Mouse (Mus musculus) kidney, embryonic 15.5 days (tissue): ENCODE measurements at regions not wholly inside any gene's neighbourhood (a gene's known extent, or its start where the extent isn't known, plus 50 kb on each side); places are given as distances from the start of the nearest gene placed in this dataset.

Source experiments
- ATAC-seq: fragments of 200-750 bp; cut with Nextera tagmentation; replicated peaks from 2 replicates; pipeline ENCODE4 v1.8.0; 2017; ENCODE audit warnings: moderate TSS enrichment; ENCODE audit not compliant: low FRiP score
- H3K27ac ChIP-seq: fragments of 300-500 bp; sonication (generic); 2 replicates; pipeline ENCODE4 v1.5.1; 2015; ENCODE audit warnings: mild to moderate bottlenecking, inconsistent platforms
- H3K27me3 ChIP-seq: fragments of 300-500 bp; sonication (generic); 2 replicates; pipeline ENCODE4 v1.6.1; 2015; ENCODE audit warnings: inconsistent platforms
- H3K36me3 ChIP-seq: fragments of 300-500 bp; sonication (generic); 2 replicates; pipeline ENCODE4 v1.6.1; 2015; ENCODE audit warnings: inconsistent platforms
- H3K4me1 ChIP-seq: fragments of 300-500 bp; sonication (generic); 2 replicates; pipeline ENCODE4 v1.6.1; 2015; ENCODE audit warnings: inconsistent platforms
- H3K4me2 ChIP-seq: fragments of 300-500 bp; sonication (generic); 2 replicates; pipeline ENCODE4 v1.6.1; 2015; ENCODE audit warnings: moderate library complexity, mild to moderate bottlenecking, inconsistent platforms
- H3K4me3 ChIP-seq: fragments of 300-500 bp; sonication (generic); replicated peaks from 2 replicates; pipeline ENCODE4 v1.5.1; 2015; ENCODE audit warnings: mild to moderate bottlenecking, inconsistent platforms
- H3K9ac ChIP-seq: fragments of 300-500 bp; sonication (generic); 2 replicates; pipeline ENCODE4 v1.6.1; 2015; ENCODE audit warnings: mild to moderate bottlenecking, inconsistent platforms
- H3K9me3 ChIP-seq: fragments of 300-500 bp; sonication (generic); replicated peaks from 2 replicates; pipeline ENCODE4 v1.6.1; 2016; ENCODE audit warnings: inconsistent platforms
- WGBS: fragments of 180-500 bp; shearing (Covaris S2); methylation state at CpG from one replicate; pipeline ENCODE4 v1.1.7; 2015; ENCODE audit warnings: mixed read lengths; 5-methylcytosine and 5-hydroxymethylcytosine counted together

DNA sequence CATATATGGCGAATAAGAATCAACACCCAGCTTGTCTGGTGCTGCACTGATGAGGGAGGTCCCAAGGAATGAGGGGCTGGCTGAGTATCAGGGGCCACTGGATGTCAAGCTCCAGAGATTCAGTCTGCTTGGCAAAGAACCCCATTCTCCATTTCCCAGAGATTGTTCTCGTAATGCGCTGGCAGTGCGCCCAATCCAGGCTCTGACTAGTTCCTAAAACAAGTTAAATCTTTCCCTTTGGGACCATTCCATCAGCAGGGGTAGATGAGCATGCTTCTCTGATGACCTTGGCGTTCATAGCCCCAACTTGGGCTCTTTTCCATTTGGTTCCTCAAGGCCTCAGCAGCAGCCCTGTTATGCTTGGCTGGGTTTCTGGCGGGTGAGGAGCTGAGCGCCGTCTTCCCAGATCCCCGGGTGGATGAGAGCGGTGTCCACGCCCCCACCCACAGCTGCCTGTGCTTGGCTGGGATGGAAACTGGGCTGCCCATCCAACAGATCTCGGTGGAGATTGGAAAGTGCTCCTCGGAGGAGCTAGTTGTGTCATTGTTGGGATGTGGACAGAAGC, 239.0 kb downstream of the 4933412E24Rik start:
- no peaks in the 10 kb centered on the region for H3K9me3 ChIP-seq
- no peaks in the 10 kb centered on the region for H3K27me3 ChIP-seq
- no peak overlapping the region for H3K4me3 ChIP-seq
- no peaks in the 10 kb centered on the region for H3K36me3 ChIP-seq
- WGBS, result 56% methylated on average over 13 of the region's 13 CpGs
- H3K4me1 ChIP-seq, result peaks cover 14% of the 10 kb centered on the region; the same call in 1 of the 2 replicates
- H3K9ac ChIP-seq, result no peak overlapping the region
- peak; percentile 62; the same call in 1 of the 2 replicates for ATAC-seq
- H3K27ac ChIP-seq, result peak overlapping the region; percentile 30; the same call in 1 of the 2 replicates
- H3K4me2 ChIP-seq, result no peak overlapping the region

GRCm38 (mm10) chr15:59775781-59776180, 240.6 kb downstream of the 4933412E24Rik start:
- WGBS, result 81% methylated on average over 3 of the region's 3 CpGs
- no peak overlapping the region for H3K27ac ChIP-seq
- no peak overlapping the region for H3K9ac ChIP-seq
- no peaks in the 10 kb centered on the region for H3K36me3 ChIP-seq
- H3K9me3 ChIP-seq, result peaks cover 4% of the 10 kb centered on the region; the same call in 1 of the 2 replicates
- H3K4me3 ChIP-seq, result no peak overlapping the region
- no peaks in the 10 kb centered on the region for H3K27me3 ChIP-seq
- H3K4me1 ChIP-seq, result peaks cover 11% of the 10 kb centered on the region; the same call in 1 of the 2 replicates
- no peak overlapping the region for H3K4me2 ChIP-seq
- no peak for ATAC-seq

DNA sequence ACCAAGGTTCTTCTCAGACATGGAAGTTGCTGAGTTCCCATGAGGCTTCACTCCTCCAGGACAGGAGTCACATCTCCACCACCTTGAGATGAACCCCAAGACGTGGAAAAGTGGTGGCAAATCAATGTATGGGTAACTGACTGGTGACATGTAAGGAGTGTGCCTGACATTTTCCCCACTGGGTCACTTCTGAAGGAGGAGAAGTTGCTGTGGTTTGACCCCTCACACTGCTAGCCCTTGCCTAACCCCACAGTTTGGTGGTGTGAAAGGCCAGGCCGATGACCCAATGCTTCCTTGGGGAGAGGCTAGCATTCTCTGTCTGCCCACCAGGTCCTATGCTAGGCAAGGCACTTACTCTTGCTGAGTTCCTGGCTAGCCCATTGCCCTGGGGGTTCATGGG, 242.4 kb downstream of the 4933412E24Rik start:
- Histone ChIP-seq H3K4me2 (no peak overlapping the region), H3K4me3 (no peak overlapping the region), H3K27me3 (no peaks in the 10 kb centered on the region), H3K36me3 (no peaks in the 10 kb centered on the region), H3K9ac (no peak overlapping the region), H3K27ac (no peak overlapping the region), H3K9me3 (peaks cover 7% of the 10 kb centered on the region; the same call in 1 of the 2 replicates), H3K4me1 (peaks cover 11% of the 10 kb centered on the region; the same call in 1 of the 2 replicates)
- ATAC-seq, result no peak
- WGBS, result 82% methylated on average over 2 of the region's 2 CpGs

DNA sequence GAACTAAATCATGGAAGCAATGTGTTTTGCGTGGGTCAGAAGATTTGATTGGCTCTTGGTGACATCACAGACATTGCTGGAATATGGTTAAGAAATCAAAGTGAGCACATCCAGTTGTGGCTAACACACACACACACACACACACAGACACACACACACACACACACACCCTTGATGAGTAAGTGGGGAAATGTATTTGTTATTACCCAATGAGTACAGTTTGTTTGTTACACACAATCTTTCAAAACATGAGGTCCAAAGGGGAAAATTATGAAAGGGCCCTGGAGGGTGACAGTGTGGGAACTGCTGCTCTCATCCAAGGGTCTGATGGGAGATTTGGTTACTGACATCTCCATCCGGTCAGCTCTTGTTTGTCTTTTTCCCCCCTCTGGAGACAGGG, 243.8 kb downstream of the 4933412E24Rik start:
- no peaks in the 10 kb centered on the region for H3K27me3 ChIP-seq
- H3K36me3 ChIP-seq, result no peaks in the 10 kb centered on the region
- H3K4me3 ChIP-seq, result no peak overlapping the region
- WGBS, result 82% methylated on average over 2 of the region's 2 CpGs
- H3K9ac ChIP-seq, result no peak overlapping the region
- no peak for ATAC-seq
- H3K27ac ChIP-seq, result no peak overlapping the region
- H3K4me2 ChIP-seq, result no peak overlapping the region
- H3K9me3 ChIP-seq, result peaks cover 7% of the 10 kb centered on the region; the same call in 1 of the 2 replicates
- peaks cover 9% of the 10 kb centered on the region; the same call in 1 of the 2 replicates for H3K4me1 ChIP-seq

GRCm38 (mm10) chr15:59762061-59762460, 254.4 kb downstream of the 4933412E24Rik start:
- Histone ChIP-seq H3K27me3 (no peaks in the 10 kb centered on the region), H3K9ac (no peak overlapping the region), H3K4me3 (no peak overlapping the region), H3K4me2 (no peak overlapping the region), H3K4me1 (0 out of 2 replicates have a peak, but pooled peaks cover 2% of the 10 kb centered on the region), H3K27ac (no peak overlapping the region), H3K36me3 (no peaks in the 10 kb centered on the region), H3K9me3 (no peaks in the 10 kb centered on the region)
- no peak for ATAC-seq
- 93% methylated on average over 6 of the region's 6 CpGs for WGBS

GRCm38 (mm10) chr15:59760490-59760889, 255.9 kb downstream of the 4933412E24Rik start:
- no peak for ATAC-seq
- no peak overlapping the region for H3K4me3 ChIP-seq
- no peaks in the 10 kb centered on the region for H3K36me3 ChIP-seq
- no peaks in the 10 kb centered on the region for H3K9me3 ChIP-seq
- no peak overlapping the region for H3K9ac ChIP-seq
- H3K4me2 ChIP-seq, result no peak overlapping the region
- H3K27me3 ChIP-seq, result no peaks in the 10 kb centered on the region
- H3K4me1 ChIP-seq, result 0 out of 2 replicates have a peak, but pooled peaks cover 2% of the 10 kb centered on the region
- H3K27ac ChIP-seq, result no peak overlapping the region
- 81% methylated on average over 5 of the region's 5 CpGs for WGBS

- Histone ChIP-seq H3K4me3 (no peak overlapping the region), H3K9me3 (no peaks in the 10 kb centered on the region), H3K9ac (no peak overlapping the region), H3K4me1 (0 out of 2 replicates have a peak, but pooled peaks cover 2% of the 10 kb centered on the region), H3K27me3 (no peaks in the 10 kb centered on the region), H3K36me3 (no peaks in the 10 kb centered on the region), H3K27ac (no peak overlapping the region), H3K4me2 (no peak overlapping the region)
- ATAC-seq, result peak; percentile 54; the same call in 1 of the 2 replicates
- WGBS, result 56% methylated on average over 4 of the region's 4 CpGs
Measured at GRCm38 (mm10) chr15:59759566-59759965, 256.8 kb downstream of the 4933412E24Rik start.

DNA sequence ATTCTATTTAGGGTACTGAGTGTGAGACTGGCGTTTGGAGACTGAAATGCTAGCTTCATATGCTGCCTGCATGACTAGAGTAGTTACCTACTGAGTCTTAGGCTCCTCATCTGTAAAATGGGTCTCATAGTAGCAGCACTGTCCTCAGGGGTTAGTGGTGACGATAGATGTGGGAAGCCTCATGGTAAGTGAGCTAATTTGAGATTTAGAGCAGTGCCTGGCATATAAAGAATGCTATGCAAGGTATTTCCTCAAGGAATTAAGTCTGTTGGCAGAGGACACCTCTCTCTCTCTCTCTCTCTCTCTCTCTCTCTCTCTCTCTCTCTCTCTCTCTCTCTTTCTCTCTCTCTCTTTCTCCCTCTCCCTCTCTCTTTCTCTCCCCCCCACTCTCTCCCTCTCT, 257.4 kb downstream of the 4933412E24Rik start:
- no peak overlapping the region for H3K27ac ChIP-seq

DNA sequence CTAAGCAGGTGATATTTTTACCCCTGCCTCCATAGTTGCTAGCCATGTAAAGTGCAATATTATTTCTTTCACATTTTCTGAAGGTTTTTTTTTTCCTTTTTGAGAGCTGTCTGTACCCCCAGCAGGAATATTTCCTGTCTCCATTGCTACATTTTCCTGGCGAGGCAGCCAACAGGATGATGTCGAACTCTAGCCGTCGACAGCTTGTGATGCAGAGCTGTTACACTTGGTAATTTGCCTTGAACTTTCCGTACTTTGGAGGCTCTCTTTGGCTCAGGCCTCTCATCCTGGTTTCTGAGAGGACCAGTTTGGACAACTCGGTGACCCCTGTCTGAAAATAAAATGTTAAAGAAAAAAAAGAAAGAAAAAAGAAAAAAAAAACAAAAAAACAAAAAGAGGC, 260.3 kb downstream of the 4933412E24Rik start:
- no peak overlapping the region for H3K9ac ChIP-seq
- H3K27me3 ChIP-seq, result no peaks in the 10 kb centered on the region
- no peak overlapping the region for H3K4me2 ChIP-seq
- no peak for ATAC-seq
- H3K4me3 ChIP-seq, result no peak overlapping the region
- H3K9me3 ChIP-seq, result no peaks in the 10 kb centered on the region
- no peak overlapping the region for H3K27ac ChIP-seq
- 34% methylated on average over 6 of the region's 6 CpGs for WGBS
- no peaks in the 10 kb centered on the region for H3K36me3 ChIP-seq
- H3K4me1 ChIP-seq, result 0 out of 2 replicates have a peak, but pooled peaks cover 2% of the 10 kb centered on the region

More for the DNA sequence above, 257.4 kb downstream of the 4933412E24Rik start:
- Histone ChIP-seq H3K4me3 (no peak overlapping the region), H3K36me3 (no peaks in the 10 kb centered on the region), H3K9ac (no peak overlapping the region), H3K4me1 (0 out of 2 replicates have a peak, but pooled peaks cover 2% of the 10 kb centered on the region), H3K27me3 (no peaks in the 10 kb centered on the region), H3K9me3 (no peaks in the 10 kb centered on the region), H3K4me2 (no peak overlapping the region)
- no peak for ATAC-seq
- 86% methylated on average over 2 of the region's 2 CpGs for WGBS

DNA sequence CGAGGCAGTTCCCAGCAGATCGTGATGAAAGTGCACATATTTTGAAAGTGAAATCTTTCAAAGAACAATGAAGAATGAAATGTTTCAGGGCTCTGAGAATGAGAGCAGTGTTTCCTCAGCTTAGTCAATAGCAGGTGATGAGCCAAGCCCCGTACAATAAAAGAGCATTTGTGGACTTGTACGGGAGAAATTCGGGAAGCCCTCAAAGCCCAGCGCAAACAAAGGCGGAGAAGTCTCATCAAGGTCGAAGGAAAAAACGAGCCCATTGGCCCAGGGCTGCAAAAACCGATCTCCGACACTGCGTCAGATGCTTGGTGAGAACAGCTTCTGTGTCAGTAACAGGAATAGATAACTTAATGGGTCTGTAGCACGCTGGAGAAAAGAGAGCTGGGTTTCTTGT, 261.5 kb downstream of the 4933412E24Rik start:
- no peak for ATAC-seq
- Histone ChIP-seq H3K4me3 (no peak overlapping the region), H3K4me2 (no peak overlapping the region)

DNA sequence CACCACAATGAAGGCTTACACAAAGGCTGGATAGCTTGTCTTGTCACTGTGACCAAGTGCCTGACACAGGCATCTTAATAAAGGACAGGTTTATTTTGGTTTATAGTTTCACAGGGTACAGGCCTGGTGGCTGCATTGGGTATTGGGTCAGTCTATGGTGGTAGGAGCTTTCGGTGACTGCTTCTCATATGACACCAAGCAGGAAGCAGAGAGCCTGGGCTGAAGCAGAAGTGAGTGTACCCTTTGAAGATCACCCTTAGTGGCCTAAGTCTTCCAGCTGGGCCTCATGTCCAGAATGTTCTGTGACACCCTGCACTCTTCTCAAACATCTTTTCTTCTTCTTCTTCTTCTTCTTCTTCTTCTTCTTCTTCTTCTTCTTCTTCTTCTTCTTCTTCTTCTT, 264.1 kb downstream of the 4933412E24Rik start:
- no peaks in the 10 kb centered on the region for H3K4me1 ChIP-seq
- H3K9me3 ChIP-seq, result no peaks in the 10 kb centered on the region
- no peak overlapping the region for H3K9ac ChIP-seq
- 93% methylated on average over 1 of the region's 1 CpGs for WGBS
- H3K27ac ChIP-seq, result no peak overlapping the region
- ATAC-seq, result no peak
- no peak overlapping the region for H3K4me3 ChIP-seq
- no peaks in the 10 kb centered on the region for H3K27me3 ChIP-seq
- no peaks in the 10 kb centered on the region for H3K36me3 ChIP-seq
- no peak overlapping the region for H3K4me2 ChIP-seq

More for the DNA sequence above, 261.5 kb downstream of the 4933412E24Rik start:
- H3K9me3 ChIP-seq, result no peaks in the 10 kb centered on the region
- no peak overlapping the region for H3K27ac ChIP-seq
- H3K27me3 ChIP-seq, result no peaks in the 10 kb centered on the region
- no peaks in the 10 kb centered on the region for H3K36me3 ChIP-seq
- 0 out of 2 replicates have a peak, but pooled peaks cover 2% of the 10 kb centered on the region for H3K4me1 ChIP-seq
- no peak overlapping the region for H3K9ac ChIP-seq
- WGBS, result 76% methylated on average over 13 of the region's 13 CpGs

GRCm38 (mm10) chr15:59746290-59746689, 270.1 kb downstream of the 4933412E24Rik start:
- Histone ChIP-seq H3K27me3 (no peaks in the 10 kb centered on the region), H3K36me3 (no peaks in the 10 kb centered on the region), H3K4me2 (no peak overlapping the region), H3K27ac (0 out of 2 replicates have a peak overlapping the region, but pooled peaks have one; percentile 28), H3K9me3 (no peaks in the 10 kb centered on the region), H3K9ac (no peak overlapping the region), H3K4me3 (no peak overlapping the region), H3K4me1 (peaks cover 7% of the 10 kb centered on the region; the same call in 1 of the 2 replicates)
- WGBS, result 71% methylated on average over 9 of the region's 9 CpGs
- no peak for ATAC-seq
